Mouse (Mus musculus) lung, postnatal 10 days (tissue): ENCODE data around the gene Sp3.
"Not testable (repeated sequence)": the region's sequence is repeated elsewhere in the genome, so short reads cannot be mapped to it uniquely, and the experiment has no call there.

Experiments used
- DNase-seq: peaks from one replicate; pipeline ENCODE4 v3.0.0; 2021

The Sp3 gene

DNA sequence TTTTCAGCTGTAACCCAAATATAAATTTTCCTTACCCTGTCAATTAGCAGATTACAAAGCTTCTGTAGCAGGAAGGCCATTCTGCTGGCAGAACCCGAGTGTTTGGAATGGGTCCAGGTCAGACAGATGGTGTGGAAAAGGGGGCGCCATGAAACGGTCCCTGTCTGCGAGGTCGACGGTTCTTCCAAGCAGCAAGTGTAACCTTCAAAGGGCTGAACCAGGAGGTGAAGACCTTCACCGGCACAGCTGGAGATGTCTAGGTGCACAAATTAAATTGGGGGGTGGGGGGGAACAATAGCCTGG is 66.8 kb downstream of the Sp3 start:
- DNase-seq: peak; percentile 14

DNA sequence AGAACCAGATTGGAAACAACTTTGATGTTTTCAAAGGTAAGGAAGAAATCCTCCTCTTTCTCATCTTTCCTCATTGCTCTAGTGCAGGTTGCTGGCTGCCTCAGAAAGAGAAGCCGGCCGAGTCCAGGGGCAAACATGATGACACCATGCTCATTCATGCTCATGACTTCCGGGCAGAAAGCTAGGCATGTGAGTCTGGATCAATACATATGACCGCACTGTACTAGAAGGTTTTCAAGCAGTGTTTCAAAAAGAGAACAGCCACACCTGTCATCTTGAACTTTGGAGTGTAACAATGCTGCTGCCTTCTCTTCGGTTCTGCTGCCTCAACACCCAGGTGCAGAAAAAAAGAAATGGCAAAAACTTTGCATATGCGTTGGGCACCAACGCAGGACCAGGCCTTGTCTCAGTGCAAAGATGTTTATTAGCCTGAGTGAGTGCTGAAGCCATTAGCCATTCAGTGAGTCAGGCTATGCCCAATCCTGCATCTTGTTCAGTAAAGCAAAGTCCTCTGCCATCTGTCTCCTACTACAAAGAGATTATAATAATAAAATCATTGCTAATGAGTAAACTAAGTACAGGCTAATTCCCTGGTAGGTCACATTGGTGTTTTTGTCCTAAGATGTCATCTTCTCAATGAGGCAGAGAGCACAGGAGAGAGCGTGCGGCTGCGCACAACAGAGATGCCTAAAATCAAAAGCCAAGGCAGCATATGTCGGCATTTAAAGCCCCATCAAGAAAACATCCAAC is 67.4 kb downstream of the Sp3 start:
- no peak for DNase-seq

DNA sequence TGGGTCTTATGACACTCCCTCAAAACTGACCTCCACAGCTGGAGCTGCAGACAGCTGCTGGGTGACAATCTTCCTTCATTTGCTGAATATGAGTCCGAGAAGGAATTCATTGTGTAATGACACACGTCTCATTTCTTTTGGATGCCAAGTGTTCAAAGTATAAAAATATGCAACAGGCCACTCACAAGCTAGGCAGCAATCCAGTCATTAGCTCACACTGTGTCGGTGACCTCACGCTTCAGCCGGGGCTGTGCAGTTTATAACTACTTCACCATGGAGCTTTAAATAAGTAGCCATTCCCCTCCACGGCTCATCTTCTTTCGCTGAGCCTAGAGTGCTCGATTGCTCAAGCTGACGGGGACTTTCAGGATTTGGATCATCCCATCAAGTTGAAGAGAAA is 68.7 kb downstream of the Sp3 start:
- peak; percentile 62 for DNase-seq

DNA sequence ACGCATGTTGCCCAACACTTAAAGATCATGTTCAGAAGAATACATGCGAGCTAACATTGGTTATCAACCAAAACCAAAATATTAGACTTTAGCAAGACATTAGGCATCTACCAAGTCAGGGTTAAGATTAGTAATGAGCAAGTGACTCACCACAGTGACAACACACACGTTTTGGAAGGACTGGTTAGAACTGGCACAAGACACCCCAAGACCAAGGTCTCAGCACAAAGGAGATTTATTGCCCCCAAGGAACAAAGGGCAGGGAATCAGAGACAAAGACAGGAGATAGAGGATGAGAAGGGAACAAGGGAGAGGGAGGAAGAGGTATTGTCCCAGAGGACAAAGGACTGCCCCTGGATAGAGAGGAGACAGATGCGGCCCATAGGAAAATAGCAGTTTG is 71.2 kb downstream of the Sp3 start:
- no peak for DNase-seq

DNA sequence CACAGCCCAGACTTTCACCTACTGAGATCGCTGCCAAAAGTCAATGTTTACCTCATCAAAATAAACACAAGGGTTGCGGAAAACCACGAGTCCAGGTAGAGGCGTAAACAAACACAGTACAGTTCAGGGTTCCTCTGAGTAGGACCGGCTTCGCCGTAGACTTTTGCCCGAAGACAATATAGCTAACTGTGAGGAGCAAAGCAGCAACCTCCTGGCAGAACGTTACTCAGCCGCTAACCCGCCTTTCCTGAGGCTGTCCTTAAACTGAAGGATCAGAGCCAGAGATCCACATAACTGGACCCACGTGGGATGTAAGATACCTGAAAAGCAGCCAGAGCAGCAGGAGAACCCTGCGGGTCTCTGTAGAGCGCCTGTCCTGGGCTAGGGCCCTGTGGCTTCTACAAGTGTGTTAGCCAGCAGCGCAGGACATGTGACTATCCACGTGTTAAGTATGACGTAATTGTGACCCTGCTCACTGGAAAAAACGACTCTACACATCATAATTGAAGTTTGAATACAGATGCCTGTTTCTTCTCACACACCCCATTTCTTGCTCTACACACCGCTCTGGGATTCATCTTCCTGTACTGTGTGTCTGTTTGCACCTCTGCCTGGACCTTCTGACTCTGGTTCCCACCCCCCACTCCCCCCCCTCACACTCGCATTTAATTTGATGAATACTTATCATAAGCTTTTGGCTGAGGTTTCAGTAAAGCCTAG is 71.9 kb downstream of the Sp3 start:
- no peak for DNase-seq

- DNase-seq: no peak
Measured at GRCm38 (mm10) chr2:72906745-72907144, 73.5 kb downstream of the Sp3 start.

DNA sequence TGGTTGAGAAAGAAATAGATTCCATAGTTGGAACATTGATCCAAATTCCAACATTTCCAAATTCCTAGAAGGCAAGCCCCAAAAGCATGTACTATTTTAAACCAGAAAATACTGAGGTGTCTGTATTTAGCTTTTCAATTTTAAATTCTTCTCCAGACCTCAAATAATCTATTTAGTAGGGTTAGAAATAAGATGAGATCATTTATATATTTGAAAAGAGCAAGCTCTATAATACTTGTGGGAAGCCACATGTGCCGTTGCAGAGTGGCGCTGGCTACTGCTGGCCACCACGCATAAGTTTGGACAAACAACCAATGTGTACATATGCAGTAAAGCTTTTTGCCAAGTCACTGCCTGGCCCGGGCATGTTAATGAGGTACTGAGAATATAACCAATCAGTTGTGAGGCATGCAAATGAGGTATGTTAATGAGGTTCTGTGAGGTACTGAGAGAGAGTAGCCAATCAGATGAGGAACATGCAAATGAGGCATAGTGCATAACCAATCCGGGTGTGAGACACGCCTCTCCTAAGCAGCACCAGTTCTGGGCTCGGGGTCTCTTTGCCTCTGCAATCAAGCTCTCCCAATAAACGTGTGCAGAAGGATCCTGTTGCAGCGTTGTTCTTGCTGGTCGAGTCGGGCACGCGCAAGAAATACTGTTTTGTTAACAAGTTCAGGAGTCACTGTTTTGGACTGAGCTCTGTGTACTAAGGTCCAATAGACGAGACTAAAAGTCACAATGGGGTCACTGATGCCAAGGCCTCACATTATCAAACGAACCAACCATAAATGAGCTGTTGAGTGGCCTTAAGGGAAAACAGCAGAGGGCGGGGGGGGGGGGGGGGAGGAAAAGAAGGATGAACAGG is 77.2 kb downstream of the Sp3 start:
- DNase-seq: not testable (repeated sequence)

DNA sequence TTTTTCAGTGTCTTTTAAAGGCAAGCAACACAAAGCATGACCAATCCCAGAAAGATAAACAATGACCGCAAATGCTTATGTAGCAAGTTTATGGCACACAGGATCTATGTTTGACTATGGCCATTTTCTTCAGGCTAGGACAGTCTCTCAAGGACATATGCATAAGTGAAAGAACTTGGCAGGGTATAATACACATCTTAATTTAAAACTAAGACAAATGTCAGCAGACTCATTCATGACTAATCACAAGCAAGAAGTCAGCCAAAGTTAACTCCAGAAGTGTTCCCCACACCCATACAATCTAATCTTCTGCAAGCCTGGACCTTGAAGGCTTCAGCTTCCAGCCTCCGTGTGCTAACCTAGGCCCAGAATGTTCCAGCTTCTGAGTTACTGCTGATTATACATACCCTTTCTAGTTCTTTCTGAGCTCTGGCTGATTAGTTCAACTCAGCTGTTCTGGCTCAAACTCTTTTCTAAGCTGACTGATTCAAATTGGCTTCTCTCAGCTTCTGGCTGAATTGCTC is 81.4 kb downstream of the Sp3 start:
- no peak for DNase-seq

GRCm38 (mm10) chr2:72898094-72898781 is 82.0 kb downstream of the Sp3 start:
- peak; percentile 71 for DNase-seq

DNA sequence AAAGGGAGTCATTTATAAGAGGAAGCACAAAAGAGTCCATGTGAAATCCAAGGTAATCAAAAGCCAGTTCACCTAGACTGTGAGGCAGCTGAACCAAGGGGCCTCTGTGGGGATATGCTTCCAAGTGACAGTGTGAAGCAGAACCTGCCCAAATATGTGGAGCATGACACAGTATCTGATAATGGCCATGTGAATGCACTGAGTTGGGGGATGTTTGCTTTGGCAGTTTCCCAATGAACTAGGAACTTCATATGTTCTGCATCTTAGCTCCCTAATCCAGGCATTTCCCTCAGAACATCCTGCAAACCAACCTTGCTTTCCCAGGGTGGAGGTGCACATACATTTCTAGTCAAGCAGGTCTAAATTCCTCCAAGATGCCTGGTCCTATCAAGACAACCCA is 90.4 kb downstream of the Sp3 start:
- DNase-seq: no peak
